Mouse (Mus musculus): Measurements from ENCODE around the gene Bnipl.

Gene Bnipl

DNA sequence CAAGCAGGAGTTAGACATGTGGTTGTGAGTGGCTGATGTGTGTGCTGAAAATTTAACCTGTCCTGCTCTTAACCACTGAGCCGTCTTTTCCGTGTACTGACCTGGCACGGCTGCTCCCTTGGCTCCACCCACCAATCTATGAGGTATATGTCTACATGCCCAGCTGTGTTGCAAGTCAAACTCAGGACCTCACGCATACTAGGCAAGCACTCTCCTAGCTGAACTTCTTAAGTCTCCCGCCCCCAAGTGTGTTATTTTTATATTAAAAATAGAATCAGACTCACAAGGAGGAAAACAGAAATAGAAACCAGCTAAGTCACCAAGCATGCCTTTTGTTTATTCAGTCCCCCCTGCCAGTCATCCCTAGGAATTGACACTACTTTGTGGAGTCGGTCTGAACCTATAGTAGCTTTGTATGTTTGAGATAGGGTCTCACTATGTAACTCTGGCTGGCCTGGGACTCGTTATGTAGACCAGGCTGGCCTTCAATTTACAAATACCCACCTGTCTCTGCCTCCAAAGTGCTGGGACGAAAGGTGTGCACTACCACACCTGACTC, 13.4 kb downstream of the Bnipl start:
- no peak for DNase-seq (ENCODE audit: low spot score)

DNA sequence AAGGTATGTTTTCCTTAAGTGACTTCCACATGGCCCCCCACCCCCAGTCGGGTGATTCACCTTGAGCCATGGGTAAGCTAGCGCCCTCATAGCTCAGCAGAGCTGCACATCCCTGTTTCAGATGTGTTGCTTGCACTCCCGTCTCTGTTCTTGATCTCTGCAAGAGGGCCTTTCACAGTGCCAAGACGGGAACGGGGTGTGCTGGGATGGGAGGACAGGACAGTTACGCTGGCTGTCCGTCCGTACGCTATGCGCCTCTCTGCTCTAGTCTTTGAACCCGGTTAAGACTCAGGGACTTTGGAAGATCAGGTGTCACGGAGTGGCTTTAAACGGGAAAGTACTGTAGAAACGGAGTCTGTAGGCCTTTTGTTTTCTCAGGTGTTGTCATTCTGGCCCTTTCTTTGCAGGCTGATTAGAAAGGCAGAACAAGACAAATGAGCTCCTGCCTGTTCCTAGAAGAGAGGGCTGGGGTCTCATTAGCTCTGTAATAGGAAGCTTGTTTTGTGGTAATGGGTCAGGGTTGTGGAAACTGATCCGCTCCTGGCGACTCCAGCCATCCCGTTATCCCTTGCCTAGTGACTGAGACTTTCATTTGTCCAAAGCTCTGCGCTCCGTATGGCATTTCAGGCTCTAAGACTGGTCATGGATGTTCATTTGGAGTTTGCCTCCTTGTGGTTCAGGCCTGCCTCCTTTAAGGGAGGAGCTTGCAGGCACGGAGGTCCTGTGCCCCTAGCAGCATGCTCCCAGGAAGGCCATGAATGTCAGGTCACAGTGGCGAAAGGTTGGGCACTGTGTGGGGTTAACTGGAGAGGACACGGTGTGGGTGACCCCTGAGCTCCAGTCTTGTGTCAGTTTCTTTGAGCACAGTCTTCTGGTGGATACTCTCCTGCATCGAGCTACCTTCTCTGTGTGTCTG, 15.3 kb downstream of the Bnipl start:
- no peak for DNase-seq (ENCODE audit: low spot score)

DNA sequence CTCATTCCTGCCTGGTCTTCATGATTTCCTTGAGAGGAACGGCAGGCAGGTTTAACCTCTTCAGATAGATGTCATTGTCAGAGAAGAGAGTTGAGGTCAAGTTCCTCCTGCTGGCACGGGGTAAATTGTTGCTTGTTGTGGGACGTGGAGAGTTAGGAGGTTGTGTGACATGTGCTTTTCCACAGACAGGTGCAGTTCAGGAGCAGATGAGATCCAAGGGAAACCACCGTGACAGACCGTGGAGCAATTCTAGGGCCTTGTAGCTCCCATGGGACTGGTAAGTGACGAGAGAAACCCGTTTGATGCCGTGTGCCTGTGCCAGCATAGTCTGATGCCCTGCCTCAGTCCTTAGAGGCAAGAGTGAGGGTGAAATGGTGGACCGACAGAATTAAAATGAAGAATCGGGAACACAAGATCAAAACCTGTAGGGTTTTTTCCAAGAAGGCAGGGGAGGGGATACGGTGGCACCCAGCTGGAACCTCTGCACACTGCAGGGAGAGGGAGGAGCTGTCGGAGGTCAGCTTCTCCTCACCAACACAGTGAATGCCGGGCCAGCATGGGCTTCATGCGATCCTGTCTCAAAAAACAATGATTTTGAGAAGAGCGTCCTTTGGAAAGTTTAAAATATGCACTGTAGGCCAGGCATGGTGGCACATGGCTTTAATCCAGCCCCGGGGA, 17.6 kb downstream of the Bnipl start:
- no peak for DNase-seq (ENCODE audit: low spot score)

DNA sequence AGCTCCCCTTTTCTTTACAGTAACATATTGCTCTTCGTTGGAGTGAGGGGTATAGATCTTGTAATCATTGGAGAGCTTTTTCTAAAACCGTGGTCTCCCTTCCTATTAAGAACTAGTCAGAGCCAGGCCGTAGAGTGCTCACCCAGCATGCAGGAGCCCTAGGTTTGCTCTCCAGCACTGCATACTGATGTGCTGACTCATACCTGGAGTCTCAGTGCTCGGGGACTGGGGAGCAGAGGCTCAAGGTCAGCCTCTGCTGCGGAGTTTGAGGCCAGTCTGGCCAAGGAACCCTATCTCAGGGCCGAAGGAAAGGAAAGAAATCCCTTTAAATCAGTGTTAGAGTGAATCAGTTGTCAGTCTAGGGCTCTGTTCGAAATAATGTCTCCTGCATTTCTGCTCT, 18.2 kb downstream of the Bnipl start:
- peak; percentile 55 for DNase-seq (ENCODE audit: low spot score)

DNA sequence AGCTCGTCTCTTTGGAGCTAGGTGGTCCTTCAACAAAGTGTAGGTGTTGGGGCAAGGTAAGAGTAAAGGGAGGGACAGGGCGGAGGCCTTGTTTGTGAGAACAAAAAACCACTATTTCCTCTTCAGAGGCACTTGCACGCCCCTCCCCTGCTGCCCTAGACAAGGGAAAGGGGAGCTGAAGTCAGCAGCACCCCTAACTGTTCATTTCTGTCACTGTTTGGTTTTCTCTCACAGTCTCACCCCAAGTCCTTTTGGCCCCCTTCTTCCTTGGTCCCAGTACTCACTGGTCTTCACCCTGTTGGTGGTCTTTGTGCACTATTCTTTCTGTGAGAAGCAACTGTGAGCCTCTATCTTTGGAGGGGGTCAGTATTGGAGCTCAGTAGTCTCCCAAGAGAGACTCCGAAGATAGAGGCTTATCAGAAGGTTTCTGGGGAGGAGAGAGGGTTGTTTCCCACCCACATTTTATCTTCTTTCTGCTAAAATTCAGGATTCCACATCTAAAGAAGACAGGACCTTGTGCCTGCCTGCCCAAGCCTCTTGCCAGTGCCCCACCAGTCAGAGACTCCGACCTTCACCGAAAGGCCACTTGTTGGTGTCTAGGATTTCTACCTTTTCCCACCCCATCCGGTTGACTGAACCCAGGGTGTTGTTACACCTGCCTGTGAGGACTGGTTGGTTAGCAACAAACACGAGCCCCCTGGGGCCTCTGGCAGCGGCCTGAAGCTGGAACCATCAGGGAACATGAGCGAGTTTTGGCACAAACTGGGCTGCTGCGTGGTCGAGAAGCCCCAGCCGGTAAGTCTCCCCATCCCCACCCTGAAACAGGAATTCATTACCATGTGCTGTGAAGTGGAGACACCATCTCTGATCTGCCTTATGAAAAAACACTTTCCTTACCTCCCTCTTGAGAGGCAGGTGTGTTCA, 19.4 kb downstream of the Bnipl start, which contains the start of gene Mllt11:
Gene Mllt11 (minus strand): TSS at position 874 of the 924 bp plus-strand sequence.
- no peak for DNase-seq (ENCODE audit: low spot score)

DNA sequence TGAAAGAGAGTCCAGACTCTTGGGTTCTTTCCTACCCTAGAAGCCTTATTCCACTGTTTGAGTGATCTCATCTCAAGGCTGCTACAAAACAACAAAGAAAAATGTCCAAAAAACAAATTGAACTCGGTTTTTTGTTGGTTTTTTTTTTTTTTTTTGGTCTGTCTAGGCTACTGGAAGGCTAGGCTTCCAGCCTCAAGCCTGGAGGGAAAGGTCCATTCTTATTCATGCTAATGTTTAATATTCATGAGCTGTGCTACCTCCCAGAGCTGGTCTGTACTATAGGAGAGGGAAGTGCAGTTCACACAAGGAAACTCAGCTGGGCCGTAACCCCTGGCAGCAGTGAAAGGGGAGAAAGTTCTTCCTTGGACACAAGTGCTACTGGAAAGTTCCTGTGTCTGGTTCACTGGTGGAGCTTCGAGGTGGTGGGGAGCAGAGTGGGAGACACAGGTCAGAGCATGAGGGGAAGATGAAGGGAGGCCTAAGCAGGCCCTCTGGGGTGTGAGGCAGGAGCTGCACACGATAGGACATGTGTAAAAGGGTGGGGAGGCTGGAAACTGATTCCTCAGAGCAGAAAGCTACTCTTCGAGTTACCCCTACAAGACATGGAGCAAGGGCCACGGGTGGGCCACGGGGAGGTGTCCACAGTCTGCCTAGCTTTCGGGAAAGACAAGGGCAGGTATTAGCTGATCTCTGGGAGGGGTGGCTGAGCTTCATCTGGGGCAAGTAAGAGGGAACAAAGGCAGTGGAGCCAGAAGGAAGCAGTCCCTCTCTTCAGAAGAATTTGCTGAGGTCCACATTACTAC, 20.3 kb downstream of the Bnipl start:
- no peak for DNase-seq (ENCODE audit: low spot score)

DNA sequence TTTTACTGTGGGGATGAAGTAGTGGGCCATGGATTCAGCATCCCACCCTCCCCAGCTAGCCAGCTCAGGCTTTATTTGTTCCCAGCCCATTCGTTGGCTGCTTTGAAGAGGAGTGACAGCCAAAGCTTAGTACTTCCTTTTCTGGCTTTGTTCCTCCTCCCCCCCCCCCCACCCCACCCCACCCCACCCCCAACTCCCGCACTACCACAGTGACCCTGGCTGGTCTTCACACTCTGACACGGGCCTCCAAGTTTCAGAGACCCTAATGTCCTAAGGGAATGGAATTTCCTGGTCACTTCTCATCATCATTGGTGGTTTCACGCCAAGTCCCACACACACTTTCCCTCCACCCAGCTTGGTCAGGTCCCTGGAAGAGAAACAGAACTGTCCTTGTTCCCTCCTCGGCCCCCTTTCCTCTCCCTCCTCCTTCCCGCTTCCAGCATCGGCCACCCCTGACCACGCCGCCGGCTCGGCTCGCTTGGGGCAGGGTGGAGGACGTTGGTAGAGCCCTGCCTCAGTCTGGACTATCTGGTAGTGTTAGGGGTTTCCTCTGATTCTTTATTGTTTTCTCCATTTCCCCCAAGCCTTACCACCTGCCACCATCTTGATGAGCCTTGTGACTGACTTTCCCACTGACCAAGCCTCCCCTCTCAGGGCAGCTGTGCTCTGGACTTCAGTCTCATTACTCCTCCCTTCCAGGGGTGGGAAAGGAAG, 21.1 kb downstream of the Bnipl start:
- DNase-seq (ENCODE audit: low spot score) = peak; percentile 36

DNA sequence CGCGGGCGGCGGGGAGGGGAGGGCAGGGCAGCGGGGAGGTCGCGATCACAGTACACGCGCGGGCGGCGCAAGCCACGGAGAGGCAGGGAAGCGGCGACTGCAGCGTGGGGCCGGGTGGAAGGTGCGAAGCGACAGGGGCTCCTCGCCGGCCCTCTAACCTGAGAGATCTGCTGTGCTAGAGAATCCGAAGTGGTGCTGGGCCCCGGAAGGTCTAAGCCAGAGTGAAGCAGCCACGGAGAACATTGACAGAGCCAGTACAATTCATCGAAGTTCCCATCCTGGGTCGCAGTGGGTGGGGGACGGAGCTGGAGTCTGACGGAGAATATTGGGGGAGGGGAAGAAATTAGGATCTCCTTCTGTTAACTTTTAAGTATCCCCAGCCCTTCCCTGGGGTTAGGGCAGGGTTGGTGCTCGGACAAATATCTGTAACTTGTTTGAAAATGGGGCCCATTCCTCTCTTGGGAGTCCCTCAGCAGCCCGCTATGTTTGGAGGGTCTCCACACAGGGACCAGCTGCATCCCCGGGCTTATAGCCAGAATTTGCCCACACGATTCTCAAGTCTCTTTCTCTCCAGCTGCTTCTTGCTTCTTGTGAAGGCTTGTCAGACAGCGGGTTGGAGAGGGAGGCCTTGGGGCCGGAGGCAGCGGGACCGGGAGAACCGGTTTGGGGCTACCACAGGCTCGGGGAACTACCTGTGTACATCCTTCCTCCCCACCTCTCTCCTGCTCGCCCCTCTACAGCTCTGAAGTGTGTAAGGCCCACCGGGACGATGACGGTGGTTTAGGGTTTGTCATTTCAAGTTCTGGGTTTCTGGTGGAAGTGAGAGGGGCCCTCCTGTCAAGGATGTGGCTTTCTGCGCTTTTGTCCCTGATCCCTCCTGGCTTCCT, 21.9 kb downstream of the Bnipl start:
- peak; percentile 86 for DNase-seq (ENCODE audit: low spot score)

DNA sequence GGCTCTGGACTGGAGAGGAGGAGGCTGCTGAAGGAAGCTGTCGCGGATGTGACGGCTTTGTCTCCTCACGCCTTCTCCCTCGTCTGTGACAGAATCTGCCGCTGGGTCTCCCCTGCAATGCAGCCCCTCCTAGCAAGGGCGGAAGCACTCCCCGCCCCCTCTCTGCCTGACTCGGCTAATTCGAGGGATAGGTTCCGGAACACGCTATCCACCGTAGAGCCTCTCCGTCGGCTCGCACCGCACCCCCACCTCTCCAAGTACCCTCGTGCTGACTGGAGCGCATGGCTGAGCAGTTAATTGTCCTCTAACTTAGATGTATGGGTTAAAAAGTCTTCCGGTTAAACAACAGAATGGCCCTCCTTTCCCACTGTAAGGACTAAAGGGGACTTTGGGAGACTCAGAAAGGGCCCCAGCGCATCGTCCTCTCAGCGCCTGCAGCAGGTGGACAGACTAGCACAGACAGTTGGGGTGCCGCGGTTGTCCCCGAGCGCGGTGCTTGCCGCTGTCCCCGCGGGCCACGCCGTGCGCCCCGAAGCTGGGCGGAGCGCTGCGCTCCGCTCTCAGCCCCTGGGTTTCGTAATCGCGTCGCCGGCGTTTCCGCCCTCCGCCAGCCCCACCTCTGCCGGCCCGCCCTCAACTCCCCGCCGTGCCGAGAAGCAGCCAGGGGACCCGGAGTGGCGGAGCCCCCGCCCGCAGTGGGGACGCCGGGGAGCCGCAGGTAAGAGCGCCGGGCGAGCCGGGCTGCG, 22.7 kb downstream of the Bnipl start, which contains the start of gene Cdc42se1:
Gene Cdc42se1 (plus strand): TSS at position 585 of the 746 bp plus-strand sequence.
- DNase-seq (ENCODE audit: low spot score) = peak; percentile 91

DNA sequence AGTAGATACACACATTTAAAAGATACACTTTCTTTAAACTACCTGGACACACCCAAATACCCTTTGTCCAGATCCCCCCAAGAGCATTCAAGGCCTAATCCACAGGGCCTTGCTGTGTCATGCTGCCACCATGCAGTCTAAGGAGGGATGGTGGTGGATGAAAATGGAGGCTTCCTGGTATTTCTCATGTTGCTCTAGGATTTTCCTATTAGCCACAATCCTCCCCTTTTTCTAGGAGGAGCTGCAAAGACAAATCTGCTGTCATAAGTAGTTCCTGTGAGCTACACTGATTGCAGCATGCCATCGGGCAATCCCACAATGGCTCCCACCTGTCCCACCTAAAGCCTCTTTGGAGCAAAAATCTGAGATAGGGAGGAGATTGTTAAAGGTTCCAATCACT, 23.8 kb downstream of the Bnipl start:
- no peak for DNase-seq (ENCODE audit: low spot score)

DNA sequence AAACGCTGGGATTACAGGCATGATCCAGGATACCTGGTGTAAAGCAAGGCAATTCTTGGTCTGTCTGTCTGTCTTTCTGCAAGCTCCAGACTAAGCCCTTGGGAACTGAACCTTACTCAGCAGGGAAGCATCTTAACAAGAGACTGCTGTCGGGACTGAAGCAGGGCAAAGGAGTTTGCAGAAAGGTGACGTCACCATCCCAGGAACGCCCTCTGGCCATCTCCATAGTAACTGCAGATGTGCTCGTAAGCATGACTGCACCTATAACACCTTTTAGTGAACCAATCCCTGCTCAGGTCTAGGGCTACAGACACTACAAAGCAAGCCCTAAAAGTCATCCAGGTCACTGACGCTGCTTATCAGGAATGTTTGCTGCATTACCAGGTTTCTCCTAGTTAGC, 26.7 kb downstream of the Bnipl start:
- no peak for DNase-seq (ENCODE audit: low spot score)

DNA sequence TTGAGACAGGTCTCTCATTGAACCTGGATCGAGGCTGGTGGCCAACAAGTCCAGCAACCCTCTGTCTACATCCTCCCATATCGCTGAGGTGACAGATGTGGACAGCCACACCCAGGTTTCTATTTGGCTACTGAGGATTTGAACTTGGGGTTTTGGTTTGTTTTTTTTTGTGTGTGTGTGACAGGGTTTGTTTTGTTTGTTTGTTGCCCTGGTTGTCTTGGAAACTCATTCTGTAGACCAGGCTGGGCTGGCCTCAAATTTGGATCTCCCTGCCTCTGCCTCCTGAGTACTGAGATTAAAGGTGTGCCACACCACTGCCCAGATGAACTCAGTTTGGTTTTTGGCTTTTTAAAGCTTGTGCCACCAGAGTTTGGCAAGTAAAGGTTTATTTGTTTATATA, 28.0 kb downstream of the Bnipl start:
- no peak for DNase-seq (ENCODE audit: low spot score)

DNA sequence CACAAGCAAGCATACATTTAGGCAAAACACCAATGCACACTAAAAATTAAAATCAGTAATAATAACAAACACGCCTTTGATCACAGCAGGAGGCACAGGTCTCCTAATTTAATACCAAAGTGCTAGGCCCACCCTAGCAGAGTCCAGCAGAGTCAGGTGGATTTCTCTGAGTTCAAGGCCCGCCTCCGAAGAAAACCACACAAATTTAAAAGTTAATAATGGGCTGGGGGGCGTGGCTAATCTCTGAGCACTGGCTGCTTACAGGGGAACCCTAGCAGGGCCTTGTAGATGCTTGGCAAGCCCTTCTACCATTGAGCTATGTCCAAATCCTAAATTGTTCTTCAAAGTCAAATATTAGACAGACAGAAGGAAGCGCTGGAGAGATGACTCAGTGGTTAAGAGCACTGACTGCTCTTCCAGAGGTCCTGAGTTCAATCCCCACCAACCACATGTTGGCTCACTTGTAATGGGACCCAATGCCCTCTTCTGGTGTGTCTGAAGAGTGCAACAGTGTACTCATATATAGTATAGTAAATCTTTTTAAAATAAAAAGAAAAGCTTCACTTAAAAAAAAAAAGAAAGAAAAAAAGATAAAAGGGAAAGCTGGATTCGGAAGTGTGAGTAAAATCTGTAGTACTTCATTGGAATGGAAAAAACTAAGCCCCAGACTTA, 32.4 kb downstream of the Bnipl start:
- DNase-seq (ENCODE audit: low spot score) = no peak

DNA sequence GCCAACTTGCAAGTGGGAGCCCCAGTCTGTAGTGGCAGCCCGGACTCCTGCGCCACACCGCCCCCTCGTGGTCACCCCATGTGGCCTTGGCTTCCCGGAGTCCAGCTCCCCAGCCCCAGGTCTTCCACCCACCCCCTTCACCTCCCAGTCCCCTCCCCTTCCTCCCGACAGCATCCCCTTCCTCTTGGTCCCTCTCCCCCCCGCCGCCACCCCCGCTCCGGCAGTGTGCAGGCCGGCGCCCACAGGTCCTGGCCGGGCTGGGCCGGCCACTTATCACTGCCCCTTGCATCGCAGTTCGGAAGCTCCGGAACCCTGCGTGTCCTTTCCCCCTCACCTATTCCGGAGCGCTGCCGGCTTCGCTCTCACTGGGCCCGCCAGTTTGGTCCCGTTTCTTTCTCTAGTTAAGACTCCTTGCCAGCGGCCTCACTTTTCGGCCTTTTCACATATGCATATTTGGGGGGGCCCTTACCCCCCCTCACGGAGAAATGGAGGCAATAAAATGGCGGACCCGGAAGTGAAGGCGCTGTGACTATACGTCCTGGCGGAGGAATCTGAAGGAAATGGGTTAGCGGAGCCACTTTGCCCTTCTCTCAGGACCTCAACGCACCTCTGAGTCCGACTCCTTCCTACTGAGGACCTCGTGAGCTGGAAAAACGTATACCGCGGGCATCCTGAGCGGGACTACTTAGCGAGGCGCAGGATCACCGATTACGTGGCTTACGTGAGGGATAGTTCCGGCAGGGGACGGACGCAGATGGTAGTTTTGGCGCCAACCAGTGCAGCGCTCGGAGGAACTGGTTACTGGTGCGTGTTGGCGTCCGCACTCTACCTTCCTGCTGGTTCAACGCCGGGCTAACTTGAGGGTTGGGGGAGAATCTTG, 33.5 kb downstream of the Bnipl start, which contains the start of gene Gabpb2:
Gene Gabpb2 (minus strand): TSS at position 662 of the 880 bp plus-strand sequence.
- peak; percentile 97 for DNase-seq (ENCODE audit: low spot score)

DNA sequence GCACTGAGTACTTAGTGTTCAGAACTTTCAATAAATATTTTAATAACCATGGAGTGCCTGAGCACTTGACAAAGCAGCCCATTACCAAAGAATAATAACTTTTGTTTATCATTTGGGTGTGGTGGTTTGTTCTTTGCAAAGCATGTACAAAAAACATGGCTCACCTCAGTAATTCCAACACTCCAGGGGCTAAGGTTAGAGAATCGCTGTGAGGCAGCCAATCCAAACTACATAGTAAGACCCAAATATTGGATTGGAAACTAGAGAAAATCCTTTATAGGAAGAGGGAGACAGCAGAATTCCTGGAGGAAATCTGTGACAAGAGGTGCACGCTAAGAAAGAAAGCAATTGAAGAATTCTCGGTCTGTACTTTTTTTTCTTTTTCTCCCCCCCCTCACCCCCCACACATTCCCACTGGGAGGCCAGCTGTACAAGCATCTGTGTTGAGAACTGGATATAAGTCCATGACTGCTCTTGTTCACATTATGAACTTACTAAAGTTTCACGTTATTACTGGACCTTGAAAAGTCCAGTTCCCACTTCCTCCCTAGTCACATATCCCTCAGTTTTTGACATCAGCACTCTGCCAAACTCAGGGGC, 34.2 kb downstream of the Bnipl start:
- no peak for DNase-seq (ENCODE audit: low spot score)

DNA sequence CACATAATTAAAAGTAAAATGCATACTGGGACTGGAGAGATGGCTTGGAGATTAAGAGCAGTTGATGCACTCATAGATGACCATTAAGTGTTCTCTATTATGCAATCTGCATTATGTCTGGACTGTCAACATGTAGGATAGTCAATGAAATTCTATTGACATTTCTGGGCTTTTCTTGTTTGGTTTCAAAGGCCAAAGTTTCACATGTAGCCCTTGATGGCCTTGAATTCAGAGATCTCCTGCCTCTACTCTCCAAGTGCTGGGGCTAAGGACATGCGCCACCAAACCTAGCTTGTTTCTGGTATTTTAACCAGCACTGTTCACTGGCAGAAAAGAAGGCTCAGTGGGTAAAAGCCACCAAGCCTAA, 37.4 kb downstream of the Bnipl start:
- no peak for DNase-seq (ENCODE audit: low spot score)

All from urinary bladder, postnatal 14 days (tissue).